Mouse (Mus musculus): Measurements from ENCODE around the gene Opa3. TPM values are rescaled to one million over a fixed set of nuclear protein-coding genes. Genes with fewer than 3 reads are reported as not detected.
A peak's percentile ranks its signal among the peaks of the same experiment; 100 is the strongest.
"Not testable (repeated sequence)": the region's sequence is repeated elsewhere in the genome, so short reads cannot be mapped to it uniquely, and the experiment has no call there.

Opa3 gene
- total RNA-seq, 4 experiments from 2014 or later: 36.1 to 52.8 (median 43.3) TPM

DNA sequence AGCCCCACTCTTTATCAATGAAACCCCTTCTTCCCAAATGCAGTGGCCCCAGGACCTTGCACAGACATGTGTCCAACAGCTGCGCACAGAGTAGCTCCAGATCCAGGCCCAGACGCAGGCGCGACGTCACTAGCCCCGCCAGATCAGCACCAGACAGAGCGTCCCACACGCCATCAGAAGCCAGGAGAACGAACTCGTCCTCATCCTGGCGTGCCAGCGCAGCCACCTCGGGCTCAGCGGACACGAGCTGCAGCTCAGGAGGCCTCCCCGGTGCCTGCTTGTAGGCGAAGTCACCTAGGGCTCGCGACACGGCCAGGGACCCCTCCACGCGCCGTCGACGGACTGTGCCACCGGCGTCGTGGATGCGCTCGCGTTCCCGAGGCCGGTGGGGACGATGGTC lies 50.9 kb downstream of the Opa3 start:
- DNase-seq (ENCODE audit: low spot score in 2 of 2): no peak

DNA sequence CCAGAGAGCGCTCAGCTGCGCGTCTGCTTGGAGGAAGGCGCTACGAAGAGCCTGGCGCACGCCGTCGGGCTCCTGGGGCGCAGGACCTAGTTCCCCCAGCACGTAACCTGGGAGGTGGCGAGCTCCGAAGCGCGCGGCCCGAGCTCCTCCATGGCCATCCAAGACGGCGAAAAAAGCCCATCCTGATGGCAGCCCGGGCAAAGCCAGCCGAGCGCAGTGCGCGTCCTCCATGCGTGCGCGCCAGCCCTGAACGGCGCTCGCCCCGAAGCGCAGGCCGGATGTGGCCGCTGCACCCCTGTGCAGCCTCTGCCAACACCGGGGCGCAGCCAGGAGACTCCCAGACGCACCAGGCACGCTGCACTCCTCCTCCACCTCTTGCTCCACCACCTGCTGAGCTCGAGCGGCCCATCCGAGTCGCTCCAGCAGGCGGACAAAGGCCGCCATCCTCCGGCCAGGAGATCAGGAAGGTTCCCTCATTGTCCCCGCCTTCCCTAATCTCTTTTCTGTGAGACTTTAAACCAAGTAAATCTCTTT lies 51.5 kb downstream of the Opa3 start, which contains the start of gene Ppm1n:
TSS of gene Ppm1n (minus strand) at position 484 of the 534 bp plus-strand sequence.
- DNase-seq (ENCODE audit: low spot score in 2 of 2): no peak

GRCm38 (mm10) chr7:19281680-19282304 lies 53.7 kb downstream of the Opa3 start:
- DNase-seq (ENCODE audit: low spot score in 2 of 2): not testable (repeated sequence)

DNA sequence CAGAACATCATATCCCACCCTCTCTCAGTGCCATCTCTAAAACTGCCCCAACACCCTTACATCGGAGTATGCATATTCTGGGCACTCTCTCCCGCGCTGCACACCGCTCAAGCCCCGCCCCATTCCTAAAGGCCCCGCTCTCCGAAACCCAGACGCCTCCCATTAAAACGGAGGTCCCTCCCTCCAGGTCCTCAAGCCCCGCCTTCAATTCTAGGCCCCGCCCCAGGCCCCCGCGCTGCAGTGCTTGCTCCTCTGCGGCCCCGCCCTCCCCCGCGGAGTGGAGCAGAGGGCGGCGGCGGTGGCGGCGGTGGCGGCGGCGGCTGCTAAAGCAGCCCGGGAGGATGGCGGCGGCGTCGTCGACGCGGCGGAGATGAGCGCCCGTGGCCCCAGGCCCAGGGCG lies 54.3 kb downstream of the Opa3 start, which contains the start of gene Rtn2:
TSS of gene Rtn2 (plus strand) at position 240 of the 400 bp plus-strand sequence.
- peak in 1 of 2 experiments; percentile 66 for DNase-seq (ENCODE audit: low spot score in 2 of 2)

DNA sequence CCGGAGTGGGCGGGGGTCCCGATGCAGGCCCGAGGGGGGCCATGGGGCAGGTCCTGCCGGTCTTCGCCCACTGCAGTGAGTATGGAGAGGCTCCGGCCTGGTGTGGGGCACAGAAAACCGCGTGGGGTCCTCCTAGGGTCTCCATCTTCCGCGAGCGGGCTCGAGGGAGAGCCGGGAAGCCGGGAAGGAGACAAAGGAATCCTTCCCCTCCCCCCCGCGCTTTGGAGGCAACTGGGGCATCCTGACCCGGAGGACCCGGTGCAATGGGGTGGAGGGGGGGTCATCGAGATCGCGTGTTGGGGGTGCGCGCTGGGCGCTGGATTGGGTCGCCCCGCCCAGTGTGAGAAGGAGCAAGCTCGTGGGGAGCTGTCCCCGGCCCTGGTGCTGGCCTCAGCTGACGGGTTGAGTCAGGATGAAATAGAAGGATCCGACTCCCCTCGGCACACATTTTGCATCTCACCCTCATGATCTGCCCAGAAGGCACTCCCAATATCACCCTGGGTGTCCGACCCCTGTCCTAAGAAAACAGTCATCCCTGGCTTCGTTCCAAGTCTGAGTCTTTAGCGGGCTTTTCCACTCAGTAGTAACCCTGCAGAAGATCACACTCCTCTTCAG lies 54.8 kb downstream of the Opa3 start:
- DNase-seq (ENCODE audit: low spot score in 2 of 2): peak in 1 of 2 experiments; percentile 28

DNA sequence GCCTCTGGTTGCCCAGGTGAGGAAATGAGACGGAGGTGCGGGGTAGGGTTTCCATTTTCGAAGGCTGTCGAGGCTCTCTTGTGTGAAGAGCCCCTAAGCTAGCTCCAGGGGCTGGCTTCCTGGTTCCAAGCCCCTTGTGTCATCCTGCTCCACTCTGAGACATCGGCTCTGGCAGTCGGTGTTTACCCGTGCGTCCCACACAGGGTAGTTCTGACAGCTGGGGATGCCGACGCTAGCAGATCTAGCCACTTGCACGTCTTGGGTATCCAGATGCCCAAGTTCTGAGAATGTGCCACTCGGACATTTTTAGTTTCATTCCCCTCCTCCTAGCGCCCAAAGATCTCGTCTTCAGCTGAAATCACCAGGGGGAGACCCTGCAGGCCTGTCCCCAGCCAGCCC lies 55.3 kb downstream of the Opa3 start:
- DNase-seq (ENCODE audit: low spot score in 2 of 2): no peak

DNA sequence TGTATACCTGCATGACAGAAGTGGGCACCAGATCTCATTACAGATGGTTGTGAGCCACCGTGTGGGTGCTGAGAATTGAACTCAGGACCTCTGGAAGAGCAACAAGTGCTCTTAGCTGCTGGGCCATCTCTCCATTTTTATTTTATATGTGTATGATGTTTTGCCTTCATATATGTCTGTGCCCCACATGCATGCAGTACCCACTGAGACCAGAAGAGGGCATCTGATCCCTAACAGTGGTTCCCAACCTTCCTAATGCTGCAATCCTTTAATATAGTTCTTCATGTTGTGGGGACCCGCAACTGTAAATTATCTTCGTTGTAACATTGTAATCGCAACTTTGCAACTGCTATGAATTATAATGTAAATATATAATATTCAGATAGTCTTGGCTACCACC lies 56.6 kb downstream of the Opa3 start:
- DNase-seq (ENCODE audit: low spot score in 2 of 2): peak in 1 of 2 experiments; percentile 33

GRCm38 (mm10) chr7:19290969-19291596 lies 62.9 kb downstream of the Opa3 start:
- peak; percentile 82 to 85 for DNase-seq (ENCODE audit: low spot score in 2 of 2)

DNA sequence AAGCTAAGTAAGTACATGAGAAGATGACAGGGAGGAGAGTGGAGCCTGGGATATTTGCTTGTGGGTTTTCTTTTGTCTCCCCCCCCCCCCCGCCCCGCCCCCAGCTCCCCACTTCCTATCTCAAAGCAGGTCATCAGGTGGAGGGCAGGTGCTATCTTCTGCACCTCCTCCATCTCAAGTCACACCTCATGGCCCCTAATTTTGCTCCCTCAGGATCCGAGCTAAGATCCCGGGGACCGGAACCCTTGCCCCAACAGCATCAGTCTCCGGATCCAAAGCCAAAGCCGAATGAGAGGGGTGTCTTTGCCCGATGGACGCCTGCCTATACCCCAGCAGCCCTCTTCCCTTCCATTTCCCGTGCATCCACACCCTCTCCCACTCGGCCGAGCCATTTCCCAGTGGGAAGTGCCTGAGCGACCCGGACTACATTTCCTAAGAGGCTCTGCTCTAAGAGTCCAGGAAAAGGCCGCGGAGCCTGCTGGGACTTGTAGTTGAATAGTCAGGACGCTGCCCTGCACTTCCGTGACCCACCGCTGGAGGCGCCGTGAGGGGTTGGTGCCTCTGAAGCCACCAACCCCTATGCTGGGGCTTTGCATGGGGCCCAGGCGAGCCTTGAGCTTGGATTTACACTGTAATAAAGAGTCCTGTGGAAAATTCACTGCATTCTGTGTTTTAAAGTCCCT lies 67.5 kb downstream of the Opa3 start:
- DNase-seq (ENCODE audit: low spot score in 2 of 2): peak; percentile 96 to 97

GRCm38 (mm10) chr7:19297034-19297433 lies 68.9 kb downstream of the Opa3 start:
- no peak for DNase-seq (ENCODE audit: low spot score in 2 of 2)

DNA sequence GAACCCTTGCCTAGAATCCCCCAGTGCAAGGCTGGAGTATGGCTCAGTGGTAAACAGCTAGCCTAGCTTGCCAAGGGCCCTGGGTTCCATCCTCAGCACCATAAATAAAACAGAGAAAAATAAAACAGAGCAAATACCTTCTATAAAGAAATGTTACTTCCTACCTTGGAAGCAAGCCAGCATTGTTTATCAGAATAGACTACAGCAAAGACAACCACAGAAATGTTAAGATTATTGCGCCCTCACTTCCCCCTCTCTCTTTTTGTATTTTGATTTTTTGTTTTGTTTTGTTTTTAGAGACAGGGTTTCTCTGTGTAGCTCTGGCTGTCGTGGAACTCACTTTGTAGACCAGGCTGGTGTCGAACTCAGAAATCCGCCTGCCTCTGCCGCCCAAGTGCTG lies 69.7 kb downstream of the Opa3 start:
- no peak for DNase-seq (ENCODE audit: low spot score in 2 of 2)

DNA sequence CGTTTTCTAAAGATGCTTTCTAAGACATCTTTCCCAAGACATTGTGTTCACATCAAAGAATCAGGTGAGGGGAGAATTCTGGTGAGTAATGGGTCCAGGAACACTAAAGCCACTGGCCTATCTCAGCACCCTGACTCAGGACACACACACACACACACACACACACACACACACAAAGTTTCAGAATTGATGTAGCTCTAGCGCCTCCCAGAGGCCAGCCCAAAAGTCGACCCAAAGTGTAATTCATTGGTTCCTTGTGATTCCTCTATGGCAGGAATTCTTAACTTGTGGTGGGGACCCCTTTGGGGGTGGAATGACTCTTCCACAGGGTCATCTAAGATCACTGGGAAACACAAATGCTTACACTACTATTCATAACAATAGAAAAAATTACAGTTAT lies 71.1 kb downstream of the Opa3 start:
- DNase-seq (ENCODE audit: low spot score in 2 of 2): no peak

DNA sequence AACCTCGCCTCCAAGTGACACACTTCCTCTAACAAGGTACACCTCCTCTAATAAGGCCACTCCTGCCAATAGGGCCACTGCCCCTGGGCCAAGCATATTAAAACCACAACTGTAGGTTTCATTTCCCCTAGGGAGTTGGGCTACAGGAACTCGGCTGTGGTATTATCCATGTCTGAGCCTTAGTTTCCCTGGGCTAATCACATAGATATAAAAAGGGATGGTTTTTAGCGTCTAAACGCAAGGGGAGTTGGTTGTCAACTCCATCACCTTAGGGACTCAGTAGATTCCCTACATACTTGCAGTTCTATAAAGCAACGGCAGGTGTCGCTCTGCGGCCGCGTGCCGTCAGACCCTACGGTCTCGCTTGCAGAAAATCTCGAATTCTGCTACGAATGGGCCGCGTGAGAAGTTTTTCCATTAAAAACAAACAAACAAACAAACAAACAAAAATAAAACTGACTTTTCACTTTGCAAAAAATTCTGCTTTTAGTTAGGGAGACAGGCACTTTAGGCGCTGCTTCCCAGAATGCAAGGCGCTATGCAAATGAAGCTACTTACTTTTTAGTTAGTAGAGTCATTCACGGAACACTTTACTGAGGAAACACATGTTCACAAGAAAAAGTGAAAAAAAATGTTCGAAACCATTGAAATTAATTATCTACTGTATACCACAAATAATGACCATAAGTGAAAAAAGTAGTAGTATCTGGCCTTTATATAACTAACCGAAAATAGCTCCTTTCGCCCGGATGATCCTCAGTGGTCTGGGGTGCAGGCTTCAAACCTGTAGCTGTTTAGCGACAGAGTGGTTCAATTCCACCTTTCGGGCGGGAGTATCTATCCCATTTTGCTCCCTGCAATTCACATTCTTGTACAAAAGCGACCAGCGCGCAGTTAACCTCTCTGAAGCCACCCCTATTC lies 72.6 kb downstream of the Opa3 start:
- DNase-seq (ENCODE audit: low spot score in 2 of 2): peak; percentile 52 to 58

DNA sequence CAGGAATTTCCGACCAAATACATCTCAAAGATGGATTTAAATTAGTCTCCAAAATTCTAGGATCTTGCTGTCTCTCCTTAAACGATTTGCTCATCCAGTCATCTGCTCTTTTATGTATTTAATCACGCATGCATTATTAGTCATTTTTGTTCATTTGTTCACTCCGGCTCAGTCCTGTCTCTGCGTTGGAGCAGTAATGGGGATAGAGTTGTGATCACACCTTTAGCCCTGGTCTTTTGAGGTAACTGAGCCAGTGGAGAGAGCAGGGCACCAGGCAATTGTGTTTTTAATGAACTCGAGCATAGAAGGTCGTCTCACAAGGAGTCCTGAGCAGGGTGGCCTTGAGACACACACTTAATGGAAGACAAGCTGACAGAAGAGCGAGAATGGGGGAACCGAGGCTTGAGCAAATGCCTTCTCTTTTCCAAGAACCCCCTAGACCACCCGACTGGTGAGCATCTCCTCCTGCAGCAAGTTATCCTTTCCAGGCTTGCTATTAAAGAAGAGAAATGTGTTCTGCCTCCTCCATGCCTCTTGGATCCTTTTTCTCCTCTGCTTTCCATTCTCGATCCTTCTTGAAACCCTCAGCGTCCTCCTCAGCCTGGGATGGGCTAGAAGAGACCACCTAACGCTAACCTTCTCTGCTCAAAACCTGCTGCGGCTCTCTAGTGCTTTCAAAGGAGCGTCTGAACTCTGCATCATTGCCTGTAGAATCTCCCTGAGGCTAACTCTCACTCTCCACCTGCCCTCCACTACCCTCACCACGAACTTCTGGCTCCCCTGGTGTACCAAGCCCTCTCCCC lies 73.5 kb downstream of the Opa3 start:
- DNase-seq (ENCODE audit: low spot score in 2 of 2): no peak

DNA sequence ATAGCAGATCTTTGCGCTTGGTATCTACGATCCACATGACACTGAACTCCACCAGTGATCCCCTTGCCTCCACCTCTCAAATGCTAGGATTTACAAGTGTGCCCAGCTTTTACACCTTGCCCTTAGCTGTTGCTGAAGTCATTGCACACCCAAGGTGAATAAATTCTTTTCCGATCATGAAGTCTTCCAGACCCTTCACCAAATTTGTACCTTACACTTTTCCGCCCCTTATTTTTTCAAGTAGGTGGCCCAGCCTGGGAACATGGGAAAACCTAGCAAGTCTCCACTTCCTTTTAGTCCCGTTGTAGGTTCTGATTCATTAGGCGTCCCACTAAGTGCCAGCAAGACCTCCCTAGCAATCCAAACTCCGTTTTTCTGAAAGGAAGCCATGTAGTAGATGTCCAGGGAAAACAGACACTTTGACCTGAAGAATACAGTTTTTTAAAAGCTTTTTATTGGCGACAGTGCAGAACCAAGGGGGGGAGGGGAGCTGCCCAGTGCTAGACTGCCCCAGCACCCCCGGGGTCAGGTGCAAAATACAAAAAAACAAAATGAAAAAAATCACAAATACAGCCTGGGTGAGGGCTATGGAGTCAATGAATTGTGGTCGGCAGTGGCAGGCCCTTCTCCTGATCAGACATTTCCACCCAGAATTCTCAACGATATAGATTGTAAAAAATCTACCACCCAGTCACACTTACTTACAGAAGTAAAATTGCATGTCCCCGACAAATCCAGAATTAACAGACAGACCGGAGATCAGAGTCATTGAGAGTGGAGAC lies 74.3 kb downstream of the Opa3 start:
- DNase-seq (ENCODE audit: low spot score in 2 of 2): no peak

DNA sequence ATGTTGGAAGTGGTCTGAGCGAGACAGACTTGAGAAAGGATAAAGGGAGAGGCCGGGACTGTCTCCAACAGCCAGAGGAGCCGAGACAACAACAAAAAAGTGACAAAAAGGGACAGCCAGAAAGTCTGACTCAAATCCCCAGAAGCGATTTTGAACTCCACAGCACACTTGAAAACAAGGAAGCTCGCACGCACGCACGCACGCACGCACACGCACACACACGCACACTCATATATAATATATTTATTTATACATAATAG lies 74.8 kb downstream of the Opa3 start:
- no peak for DNase-seq (ENCODE audit: low spot score in 2 of 2)

GRCm38 (mm10) chr7:19303770-19304169 lies 75.6 kb downstream of the Opa3 start:
- peak; percentile 52 to 66 for DNase-seq (ENCODE audit: low spot score in 2 of 2)

- no peak for DNase-seq (ENCODE audit: low spot score in 2 of 2)
These were observed 76.6 kb downstream of the Opa3 start for GRCm38 (mm10) chr7:19304501-19305412.

Data from gastrocnemius, adult 8-10 months (tissue).